Mouse (Mus musculus) hematopoietic stem cell, adult 5-6 weeks (primary cell): ENCODE data around the gene Rfxap. TPM values are rescaled to one million over a fixed set of nuclear protein-coding genes. Genes with fewer than 3 reads are reported as not detected.

Source experiments
- total RNA-seq: library from RNA; stranded (forward); fragments of 172-1452, 232-1000 nt; gene quantifications from 2 replicates; pipeline ENCODE4 v1.2.3, GENCODE M21; 2017

Gene Rfxap
- total RNA-seq, 1 experiment from 2014 or later: 75.5 TPM

Other genes with a start within 250 kb of the Rfxap start
- 112 and 116 TPM in 2 replicates for gene Supt20, start 115.0 kb downstream of the Rfxap start, total RNA-seq
- not detected in 2 replicates for gene Gm21958, start 93.4 kb downstream of the Rfxap start, total RNA-seq
- gene Exosc8, start 72.4 kb downstream of the Rfxap start, total RNA-seq: 148 and 163 TPM in 2 replicates
- 21.0 and 36.6 TPM in 2 replicates for gene Alg5, start 72.3 kb downstream of the Rfxap start, total RNA-seq
- not detected in 2 replicates for gene Smad9, start 52.2 kb downstream of the Rfxap start, total RNA-seq
- gene Sertm1, start 108.1 kb upstream of the Rfxap start, total RNA-seq: not detected in 2 replicates
- not detected in 2 replicates for gene Ccna1, start 247.7 kb upstream of the Rfxap start, total RNA-seq